Mouse (Mus musculus): Measurements from ENCODE around the gene Pak7. TPM values are rescaled to one million over a fixed set of nuclear protein-coding genes. Genes with fewer than 3 reads are reported as not detected.

Pak7 gene
- not detected in 2 replicates for polyA plus RNA-seq (2012; ENCODE audit: insufficient read depth, low replicate concordance)

DNA sequence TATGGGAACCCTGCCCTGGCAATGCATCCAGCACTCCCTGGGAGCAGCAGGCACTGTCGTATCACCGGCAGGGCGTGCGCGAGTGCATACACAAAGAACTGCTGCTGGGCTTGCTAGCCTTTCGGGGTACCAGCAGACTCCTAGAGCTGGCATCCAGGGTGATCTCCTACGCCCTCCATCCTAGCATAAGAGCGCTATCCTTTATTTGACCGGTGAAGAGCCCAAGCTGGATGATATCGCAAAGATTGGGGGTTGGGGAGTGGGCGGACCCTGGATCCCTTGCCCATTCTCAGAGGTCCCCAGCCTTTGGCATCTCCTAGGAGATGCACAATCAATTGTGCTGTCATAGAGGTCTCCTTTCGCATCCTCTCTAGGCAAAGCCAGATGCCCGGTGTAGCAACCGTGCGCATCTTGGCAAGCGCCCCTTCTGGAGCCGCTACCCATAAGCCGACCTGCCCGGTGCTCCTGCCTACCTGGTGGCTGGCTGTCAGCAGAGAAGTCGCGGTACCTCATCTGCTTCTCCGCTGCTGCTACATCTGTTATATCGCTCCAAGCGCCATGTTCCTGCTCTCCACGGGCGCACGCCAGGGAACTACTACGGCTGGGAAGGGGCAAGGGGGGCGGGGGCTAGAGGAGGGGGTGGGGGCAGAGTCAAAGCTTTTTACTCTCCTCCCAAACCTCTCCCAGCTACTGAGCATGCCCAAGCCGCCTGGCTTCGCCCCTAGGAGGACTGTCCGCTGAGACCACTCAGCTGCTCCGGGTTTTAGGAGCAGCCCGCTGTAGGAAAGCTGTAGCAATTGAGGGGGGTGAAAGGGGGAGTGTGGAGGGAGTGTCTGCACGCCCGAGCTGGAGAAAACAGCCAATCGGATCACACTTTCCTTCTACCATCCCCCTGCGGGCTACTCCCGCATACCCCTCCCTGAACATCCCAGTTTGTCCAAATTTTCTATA lies at the start of gene Pak7:
Gene Pak7, minus strand, starts transcription at position 787 of the 951 bp plus-strand sequence.
- H3K36me3 ChIP-seq (replicated peaks; ENCODE audit: low read length), result no peaks in the 10 kb centered on the region
- TF ChIP-seq GATA1 (IDR thresholded peaks at IDR 0.05; ENCODE audit: borderline replicate concordance, low read length) (no peak), FLI1 (IDR thresholded peaks at IDR 0.05; ENCODE audit: low read length) (no peak)
- no peak within 1 kb of the TSS for H3K4me3 ChIP-seq (replicated peaks)
- H3K9me3 ChIP-seq, result peaks cover 9% of the 10 kb centered on the region; the same call in 1 of the 2 replicates
- H3K4me1 ChIP-seq, result no peaks in the 10 kb centered on the region
- H3K27me3 ChIP-seq (replicated peaks), result peaks cover 16% of the 10 kb centered on the region

- H3K4me1 ChIP-seq, result no peaks in the 10 kb centered on the region
- H3K36me3 ChIP-seq (replicated peaks; ENCODE audit: low read length), result no peaks in the 10 kb centered on the region
- TF ChIP-seq GATA1 (IDR thresholded peaks at IDR 0.05; ENCODE audit: borderline replicate concordance, low read length), result no peak
- TF ChIP-seq FLI1 (IDR thresholded peaks at IDR 0.05; ENCODE audit: low read length), result no peak
- no peaks in the 10 kb centered on the region for H3K27me3 ChIP-seq (replicated peaks)
- H3K4me3 ChIP-seq (replicated peaks), result no peak overlapping the region
- peaks cover 5% of the 10 kb centered on the region; the same call in 1 of the 2 replicates for H3K9me3 ChIP-seq
These were observed 37.8 kb upstream of the Pak7 start for GRCm38 (mm10) chr2:136425561-136425960.

- TF ChIP-seq FLI1 (IDR thresholded peaks at IDR 0.05; ENCODE audit: low read length), result no peak
- TF ChIP-seq GATA1 (IDR thresholded peaks at IDR 0.05; ENCODE audit: borderline replicate concordance, low read length), result no peak
- Histone ChIP-seq H3K36me3 (replicated peaks; ENCODE audit: low read length) (no peaks in the 10 kb centered on the region), H3K9me3 (no peaks in the 10 kb centered on the region), H3K27me3 (replicated peaks) (no peaks in the 10 kb centered on the region), H3K4me3 (replicated peaks) (no peak overlapping the region), H3K4me1 (no peaks in the 10 kb centered on the region)
These were observed 31.8 kb upstream of the Pak7 start for GRCm38 (mm10) chr2:136419543-136419942.

GRCm38 (mm10) chr2:136416381-136416780 lies 28.6 kb upstream of the Pak7 start:
- H3K4me3 ChIP-seq (replicated peaks), result no peak overlapping the region
- no peaks in the 10 kb centered on the region for H3K4me1 ChIP-seq
- no peaks in the 10 kb centered on the region for H3K27me3 ChIP-seq (replicated peaks)
- TF ChIP-seq FLI1 (IDR thresholded peaks at IDR 0.05; ENCODE audit: low read length), result no peak
- TF ChIP-seq GATA1 (IDR thresholded peaks at IDR 0.05; ENCODE audit: borderline replicate concordance, low read length), result no peak
- peaks cover 12% of the 10 kb centered on the region; the same call in 1 of the 2 replicates for H3K9me3 ChIP-seq
- no peaks in the 10 kb centered on the region for H3K36me3 ChIP-seq (replicated peaks; ENCODE audit: low read length)

- no peak overlapping the region for H3K4me3 ChIP-seq (replicated peaks)
- H3K4me1 ChIP-seq, result no peaks in the 10 kb centered on the region
- H3K27me3 ChIP-seq (replicated peaks), result no peaks in the 10 kb centered on the region
- TF ChIP-seq GATA1 (IDR thresholded peaks at IDR 0.05; ENCODE audit: borderline replicate concordance, low read length) (no peak), FLI1 (IDR thresholded peaks at IDR 0.05; ENCODE audit: low read length) (no peak)
- no peaks in the 10 kb centered on the region for H3K36me3 ChIP-seq (replicated peaks; ENCODE audit: low read length)
- H3K9me3 ChIP-seq, result 0 out of 2 replicates have a peak, but pooled peaks cover 3% of the 10 kb centered on the region
These were observed 14.8 kb upstream of the Pak7 start for GRCm38 (mm10) chr2:136402587-136402986.

DNA sequence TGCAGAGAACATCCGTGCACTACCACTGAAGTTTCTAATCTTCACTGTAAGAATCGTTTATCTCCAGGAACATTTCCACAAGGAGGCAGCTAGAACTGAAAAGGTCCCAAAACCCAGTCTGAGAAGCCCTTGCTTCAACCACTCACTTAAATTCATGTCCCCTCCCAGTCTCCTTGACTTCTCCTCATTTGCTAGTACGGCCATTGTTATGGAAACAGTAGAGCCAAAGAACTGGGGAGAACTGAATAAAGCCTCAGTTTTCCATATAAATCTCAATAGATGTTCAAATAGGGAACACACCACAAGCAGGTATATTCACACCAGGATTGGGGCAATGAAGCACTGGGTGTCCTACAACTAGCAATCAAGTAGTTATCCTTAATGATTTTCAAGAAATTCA lies 12.4 kb downstream of the Pak7 start:
- H3K36me3 ChIP-seq (replicated peaks; ENCODE audit: low read length), result no peaks in the 10 kb centered on the region
- no peaks in the 10 kb centered on the region for H3K9me3 ChIP-seq
- no peak for TF ChIP-seq GATA1 (IDR thresholded peaks at IDR 0.05; ENCODE audit: borderline replicate concordance, low read length)
- no peak for TF ChIP-seq FLI1 (IDR thresholded peaks at IDR 0.05; ENCODE audit: low read length)
- H3K4me3 ChIP-seq (replicated peaks), result no peak overlapping the region
- no peaks in the 10 kb centered on the region for H3K27me3 ChIP-seq (replicated peaks)
- H3K4me1 ChIP-seq, result no peaks in the 10 kb centered on the region

GRCm38 (mm10) chr2:136372361-136372760 lies 15.4 kb downstream of the Pak7 start:
- Histone ChIP-seq H3K9me3 (no peaks in the 10 kb centered on the region), H3K36me3 (replicated peaks; ENCODE audit: low read length) (no peaks in the 10 kb centered on the region), H3K4me3 (replicated peaks) (no peak overlapping the region), H3K27me3 (replicated peaks) (no peaks in the 10 kb centered on the region), H3K4me1 (no peaks in the 10 kb centered on the region)
- TF ChIP-seq GATA1 (IDR thresholded peaks at IDR 0.05; ENCODE audit: borderline replicate concordance, low read length), result no peak
- TF ChIP-seq FLI1 (IDR thresholded peaks at IDR 0.05; ENCODE audit: low read length), result no peak

DNA sequence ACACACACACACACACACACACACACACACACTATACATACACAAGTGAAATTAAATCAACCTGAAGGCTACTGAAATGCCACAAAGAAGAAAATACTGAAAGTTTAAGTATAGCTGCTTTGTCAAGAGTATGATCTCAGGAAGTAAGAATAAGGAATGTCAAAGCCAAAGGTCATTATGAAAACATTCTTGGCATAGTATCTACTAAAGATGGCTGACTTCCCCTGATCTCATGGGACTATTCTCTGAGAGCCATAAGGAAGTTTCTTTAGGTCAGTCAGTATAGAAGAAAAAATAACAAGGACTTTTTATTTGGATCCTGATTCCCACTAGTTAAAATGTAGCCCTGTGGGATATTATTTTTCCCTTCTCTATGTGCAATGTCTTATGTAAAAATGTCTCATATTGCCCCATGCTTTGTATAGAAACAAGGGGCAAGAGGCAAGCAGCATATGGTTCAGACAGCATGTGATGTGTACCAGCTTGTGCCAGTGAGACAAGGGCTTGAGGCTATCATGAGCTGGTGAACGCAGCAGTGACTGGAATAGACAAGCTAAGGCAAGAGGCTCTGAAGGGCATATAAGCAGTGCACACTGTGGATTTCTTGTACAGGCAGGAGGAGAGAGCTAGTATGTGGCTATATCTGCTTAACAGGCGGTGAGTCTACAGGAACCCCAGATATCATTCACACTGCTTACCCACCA lies 36.2 kb downstream of the Pak7 start:
- no peak overlapping the region for H3K4me3 ChIP-seq (replicated peaks)
- H3K27me3 ChIP-seq (replicated peaks), result no peaks in the 10 kb centered on the region
- TF ChIP-seq FLI1 (IDR thresholded peaks at IDR 0.05; ENCODE audit: low read length), result no peak
- no peak for TF ChIP-seq GATA1 (IDR thresholded peaks at IDR 0.05; ENCODE audit: borderline replicate concordance, low read length)
- H3K4me1 ChIP-seq, result no peaks in the 10 kb centered on the region
- H3K36me3 ChIP-seq (replicated peaks; ENCODE audit: low read length), result no peaks in the 10 kb centered on the region
- H3K9me3 ChIP-seq, result no peaks in the 10 kb centered on the region

DNA sequence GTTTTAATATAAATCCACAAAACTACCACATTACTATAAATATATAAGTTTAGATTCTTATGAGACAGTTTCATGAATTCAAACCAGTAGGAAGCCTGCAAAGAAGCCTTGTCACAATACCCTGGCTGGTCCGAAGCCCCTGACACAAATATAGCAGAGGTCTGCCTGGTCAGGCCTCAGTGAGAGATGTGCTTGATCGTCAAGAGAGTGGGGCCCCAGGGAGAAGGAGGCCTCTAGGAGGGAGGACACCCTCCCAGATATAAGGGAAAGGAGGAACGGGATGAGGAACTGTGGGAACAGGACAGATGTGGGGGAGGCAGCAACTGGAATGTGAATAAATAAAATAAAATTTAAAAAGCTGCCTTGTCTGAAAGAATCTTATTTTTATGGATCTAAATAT lies 37.3 kb downstream of the Pak7 start:
- Histone ChIP-seq H3K9me3 (no peaks in the 10 kb centered on the region), H3K4me3 (replicated peaks) (no peak overlapping the region), H3K36me3 (replicated peaks; ENCODE audit: low read length) (no peaks in the 10 kb centered on the region), H3K4me1 (no peaks in the 10 kb centered on the region), H3K27me3 (replicated peaks) (no peaks in the 10 kb centered on the region)
- no peak for TF ChIP-seq FLI1 (IDR thresholded peaks at IDR 0.05; ENCODE audit: low read length)
- no peak for TF ChIP-seq GATA1 (IDR thresholded peaks at IDR 0.05; ENCODE audit: borderline replicate concordance, low read length)

Measured in megakaryocyte, embryonic 14.5 days (primary cell).